Mouse (Mus musculus): Measurements from ENCODE around the gene Nup107. TPM values are rescaled to one million over a fixed set of nuclear protein-coding genes. Genes with fewer than 3 reads are reported as not detected.
A peak's percentile ranks its signal among the peaks of the same experiment; 100 is the strongest.

Nup107 gene
- total and polyA plus RNA-seq, 3 experiments: 47.7 to 97.0 (median 82.0) TPM

GRCm38 (mm10) chr10:117747711-117748110 is 44.8 kb downstream of the Nup107 start:
- TF ChIP-seq JUND (conservative IDR thresholded peaks at IDR 0.05; ENCODE audit: low read depth, low read length): no peak
- no peak for TF ChIP-seq RCOR1 (conservative IDR thresholded peaks at IDR 0.05; ENCODE audit: low read depth, low read length)
- no peak for TF ChIP-seq MEF2A (IDR thresholded peaks at IDR 0.05; ENCODE audit: borderline replicate concordance, low read depth, low read length)
- TF ChIP-seq EP300 (IDR thresholded peaks at IDR 0.05; ENCODE audit: low read length): no peak
- no peak for TF ChIP-seq MYC (IDR thresholded peaks at IDR 0.05; ENCODE audit: low read depth, low read length)
- Histone ChIP-seq H3K9me3 (replicated peaks; ENCODE audit: low read length) (peaks cover 36% of the 10 kb centered on the region), H3K4me2 (ENCODE audit: insufficient read depth, low read depth, poor library complexity, severe bottlenecking) (no peak overlapping the region), H3K36me3 (replicated peaks in 1 of 2; ENCODE audit: control insufficient read depth in 1 of 2, insufficient read depth in 1 of 2, low read length in 1 of 2) (peaks cover 30 to 56% of the 10 kb centered on the region in 2 experiments), H3K27ac (ENCODE audit: insufficient read depth, low read depth) (no peak overlapping the region), H3K4me3 (replicated peaks in 1 of 3; ENCODE audit: low read depth in 2 of 3, low read length in 2 of 3, poor library complexity in 1 of 3) (no peak overlapping the region), H3K27me3 (replicated peaks) (no peaks in the 10 kb centered on the region), H3K9ac (ENCODE audit: insufficient read depth, low read depth) (no peak overlapping the region), H3K4me1 (ENCODE audit: control insufficient read depth in 1 of 2, insufficient read depth in 2 of 2) (peaks cover 0 to 14% of the 10 kb centered on the region in 2 experiments; a peak in 2 of 4 replicates), H3K79me2 (replicated peaks; ENCODE audit: control insufficient read depth, extremely low read depth, insufficient read depth, poor library complexity, severe bottlenecking) (no peaks in the 10 kb centered on the region)
- no peak for DNase-seq (ENCODE audit: extremely low read depth)
- in situ Hi-C loops (cut with MboI; ENCODE audit: low pct_ligation_motif_present, low pct_unique_long_range_greater_than_20kb, low sequenced_read_pairs) (no loop called here), dilution Hi-C loops (cut with MboI; ENCODE audit: extremely low pct_ligation_motif_present, extremely low pct_unique_long_range_greater_than_20kb, low sequenced_read_pairs) (no loop called here)

GRCm38 (mm10) chr10:117746297-117746883 is 46.1 kb downstream of the Nup107 start, which contains the start of gene Slc35e3:
TSS of gene Slc35e3 (minus strand) at chr10:117746365.
- no peak within 1 kb of the TSS for H3K27ac ChIP-seq (ENCODE audit: insufficient read depth, low read depth)
- in situ Hi-C loops (cut with MboI; ENCODE audit: low pct_ligation_motif_present, low pct_unique_long_range_greater_than_20kb, low sequenced_read_pairs): no loop called here
- peak; percentile 87 for DNase-seq (ENCODE audit: extremely low read depth)
- H3K79me2 ChIP-seq (replicated peaks; ENCODE audit: control insufficient read depth, extremely low read depth, insufficient read depth, poor library complexity, severe bottlenecking): no peaks in the 10 kb centered on the region
- peaks cover 28% of the 10 kb centered on the region for H3K9me3 ChIP-seq (replicated peaks; ENCODE audit: low read length)
- peaks cover 0 to 14% of the 10 kb centered on the region in 2 experiments; a peak in 2 of 4 replicates for H3K4me1 ChIP-seq (ENCODE audit: control insufficient read depth in 1 of 2, insufficient read depth in 2 of 2)
- H3K4me2 ChIP-seq (ENCODE audit: insufficient read depth, low read depth, poor library complexity, severe bottlenecking): peak within 1 kb of the TSS; percentile 66
- H3K27me3 ChIP-seq (replicated peaks): no peaks in the 10 kb centered on the region
- H3K36me3 ChIP-seq (replicated peaks in 1 of 2; ENCODE audit: control insufficient read depth in 1 of 2, insufficient read depth in 1 of 2, low read length in 1 of 2): peaks cover 22 to 56% of the 10 kb centered on the region in 2 experiments
- dilution Hi-C loops (cut with MboI; ENCODE audit: extremely low pct_ligation_motif_present, extremely low pct_unique_long_range_greater_than_20kb, low sequenced_read_pairs): no loop called here
- H3K4me3 ChIP-seq (replicated peaks in 1 of 3; ENCODE audit: low read depth in 2 of 3, low read length in 2 of 3, poor library complexity in 1 of 3): peak within 1 kb of the TSS; percentile 37 to 61 (median 55)
- H3K9ac ChIP-seq (ENCODE audit: insufficient read depth, low read depth): peak within 1 kb of the TSS; percentile 41
- peak; percentile 84 for TF ChIP-seq USF2 (conservative IDR thresholded peaks at IDR 0.05; ENCODE audit: low read depth, low read length)
- TF ChIP-seq KAT2A (IDR thresholded peaks at IDR 0.05; ENCODE audit: insufficient replicate concordance, low read length): 0 out of 2 replicates have a peak, but pooled peaks have one; percentile 33
- no peak for TF ChIP-seq ETS1 (conservative IDR thresholded peaks at IDR 0.05; ENCODE audit: low read depth, low read length)
- TF ChIP-seq SMC3 (IDR thresholded peaks at IDR 0.05; ENCODE audit: low read depth, low read length): no peak
- no peak for TF ChIP-seq UBTF (IDR thresholded peaks at IDR 0.05; ENCODE audit: low read depth, low read length)
- TF ChIP-seq CHD2 (IDR thresholded peaks at IDR 0.05; ENCODE audit: low read length): no peak
- TF ChIP-seq TBP (conservative IDR thresholded peaks at IDR 0.05; ENCODE audit: low read depth, low read length): no peak
- TF ChIP-seq SIN3A (IDR thresholded peaks at IDR 0.05; ENCODE audit: low read length): no peak
- TF ChIP-seq ZNF384 (IDR thresholded peaks at IDR 0.05; ENCODE audit: low read depth, low read length): no peak
- TF ChIP-seq CHD1 (IDR thresholded peaks at IDR 0.05; ENCODE audit: low read depth, low read length): no peak
- no peak for TF ChIP-seq POLR2AphosphoS2 (IDR thresholded peaks at IDR 0.05; ENCODE audit: low read depth, low read length)
- TF ChIP-seq MXI1 (IDR thresholded peaks at IDR 0.05; ENCODE audit: low read depth, low read length): 0 out of 2 replicates have a peak, but pooled peaks have one; percentile 57
- TF ChIP-seq MYC (IDR thresholded peaks at IDR 0.05; ENCODE audit: low read depth, low read length): no peak
- no peak for TF ChIP-seq GABPA (IDR thresholded peaks at IDR 0.05; ENCODE audit: insufficient replicate concordance, low read depth, low read length)
- TF ChIP-seq USF1 (IDR thresholded peaks at IDR 0.05; ENCODE audit: low read depth, low read length): peak; percentile 94
- TF ChIP-seq BHLHE40 (IDR thresholded peaks at IDR 0.05; ENCODE audit: low read depth, low read length): peak; percentile 19; the same call in 1 of the 2 replicates
- TF ChIP-seq MAZ (IDR thresholded peaks at IDR 0.05; ENCODE audit: low read depth, low read length): peak; percentile 77; the same call in 1 of the 2 replicates
- peak; percentile 88 for TF ChIP-seq NRF1 (IDR thresholded peaks at IDR 0.05; ENCODE audit: low read depth, low read length)
- TF ChIP-seq E2F4 (IDR thresholded peaks at IDR 0.05; ENCODE audit: insufficient replicate concordance, low read depth, low read length): no peak
- TF ChIP-seq ZC3H11A (IDR thresholded peaks at IDR 0.05; ENCODE audit: low read depth, low read length): no peak
- TF ChIP-seq MEF2A (IDR thresholded peaks at IDR 0.05; ENCODE audit: borderline replicate concordance, low read depth, low read length): no peak
- peak; percentile 60; the same call in 1 of the 2 replicates for TF ChIP-seq NELFE (IDR thresholded peaks at IDR 0.05; ENCODE audit: low read depth, low read length)
- TF ChIP-seq IRF4 (IDR thresholded peaks at IDR 0.05; ENCODE audit: low read depth, low read length): no peak
- TF ChIP-seq POLR2A (IDR thresholded peaks at IDR 0.05; ENCODE audit: low read depth, low read length): peak; percentile 69
- TF ChIP-seq RAD21 (IDR thresholded peaks at IDR 0.05; ENCODE audit: low read depth, low read length): no peak
- peak; percentile 40; the same call in 1 of the 2 replicates for TF ChIP-seq HCFC1 (IDR thresholded peaks at IDR 0.05; ENCODE audit: low read depth, low read length)
- TF ChIP-seq CTCF (conservative IDR thresholded peaks at IDR 0.05 in 1 of 2, IDR thresholded peaks at IDR 0.05 in 1 of 2; ENCODE audit: low read depth in 2 of 2, low read length in 2 of 2): no peak
- TF ChIP-seq EP300 (IDR thresholded peaks at IDR 0.05; ENCODE audit: low read length): no peak
- TF ChIP-seq ELF1 (IDR thresholded peaks at IDR 0.05; ENCODE audit: low read depth, low read length): no peak
- no peak for TF ChIP-seq JUND (conservative IDR thresholded peaks at IDR 0.05; ENCODE audit: low read depth, low read length)
- TF ChIP-seq ZMIZ1 (IDR thresholded peaks at IDR 0.05; ENCODE audit: low read depth, low read length): no peak

Data from CH12.LX (cell line).